Mouse (Mus musculus) thymus, postnatal 4 days (tissue): Measurements from ENCODE around the gene Nrxn1.
A peak's percentile ranks its signal among the peaks of the same experiment; 100 is the strongest.
"Not testable (repeated sequence)": the region's sequence is repeated elsewhere in the genome, so short reads cannot be mapped to it uniquely, and the experiment has no call there.

ENCODE experiments used
- DNase-seq: peaks from one replicate; pipeline ENCODE4 v3.0.0; 2021

Gene Nrxn1

GRCm38 (mm10) chr17:90244339-90244738, 848.5 kb downstream of the Nrxn1 start:
- DNase-seq, result no peak

DNA sequence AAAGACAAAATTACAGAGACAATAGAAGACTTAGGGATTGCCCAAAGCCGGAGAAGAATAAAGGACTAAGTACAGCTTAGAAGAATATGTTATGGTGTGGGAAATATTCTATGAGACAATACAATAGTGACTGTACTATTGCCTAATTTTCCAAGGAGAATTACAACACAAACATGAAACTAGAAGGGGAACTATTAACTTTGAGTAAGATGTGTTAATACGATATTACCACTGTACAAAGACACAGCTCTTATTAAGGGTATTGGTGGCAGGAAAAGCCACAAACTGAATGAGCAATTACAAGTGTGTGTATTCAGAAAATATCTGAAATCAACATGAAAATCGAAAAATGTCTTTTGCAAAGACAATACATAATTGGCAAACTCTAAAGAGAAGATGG, 853.9 kb downstream of the Nrxn1 start:
- no peak for DNase-seq

GRCm38 (mm10) chr17:90238517-90238916, 854.4 kb downstream of the Nrxn1 start:
- no peak for DNase-seq

- DNase-seq, result not testable (repeated sequence)
Observed at GRCm38 (mm10) chr17:90235674-90236073, 857.2 kb downstream of the Nrxn1 start.

DNA sequence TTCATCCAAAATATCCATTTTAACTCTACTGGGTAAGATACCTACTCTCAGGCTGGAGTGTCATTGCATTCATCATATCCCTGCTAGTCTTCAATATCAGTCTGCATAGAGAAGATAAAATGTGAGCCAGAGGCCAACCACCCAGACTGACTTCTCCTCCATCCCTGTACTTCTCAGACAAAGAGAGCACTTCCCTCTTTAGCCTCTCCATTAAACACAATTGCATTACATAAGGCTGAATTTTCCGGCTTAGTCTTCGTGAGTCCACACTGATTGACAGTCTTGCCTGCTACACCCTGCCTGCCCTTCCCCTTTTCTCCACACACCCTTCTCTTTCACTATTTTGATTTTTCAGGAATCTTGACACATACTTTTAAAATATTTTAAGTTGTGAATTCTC, 858.1 kb downstream of the Nrxn1 start:
- no peak for DNase-seq

DNA sequence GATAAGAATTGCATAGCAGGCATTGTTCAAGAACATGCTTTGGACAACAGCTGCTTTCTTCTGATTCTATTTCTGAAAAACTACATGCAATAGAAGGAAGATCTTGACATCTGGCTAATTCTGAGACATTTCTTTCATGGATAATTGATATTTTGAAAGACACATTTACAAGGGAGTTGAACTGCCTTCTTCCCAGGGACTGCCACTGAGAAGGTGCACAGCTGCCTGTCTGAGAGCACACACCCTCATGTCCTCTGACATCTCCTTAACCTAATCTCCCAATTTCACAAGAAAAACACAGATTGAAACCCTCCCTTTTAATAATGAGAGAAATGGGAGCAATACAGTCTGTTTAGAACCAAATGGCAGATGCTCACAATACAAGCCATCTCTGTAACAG, 884.3 kb downstream of the Nrxn1 start:
- no peak for DNase-seq

- DNase-seq, result no peak
Observed at GRCm38 (mm10) chr17:90207617-90208016, 885.3 kb downstream of the Nrxn1 start.

GRCm38 (mm10) chr17:90203993-90204392, 888.9 kb downstream of the Nrxn1 start:
- no peak for DNase-seq

GRCm38 (mm10) chr17:90202785-90203184, 890.1 kb downstream of the Nrxn1 start:
- DNase-seq, result no peak

- no peak for DNase-seq
Observed at GRCm38 (mm10) chr17:90196772-90197171, 896.1 kb downstream of the Nrxn1 start.

DNA sequence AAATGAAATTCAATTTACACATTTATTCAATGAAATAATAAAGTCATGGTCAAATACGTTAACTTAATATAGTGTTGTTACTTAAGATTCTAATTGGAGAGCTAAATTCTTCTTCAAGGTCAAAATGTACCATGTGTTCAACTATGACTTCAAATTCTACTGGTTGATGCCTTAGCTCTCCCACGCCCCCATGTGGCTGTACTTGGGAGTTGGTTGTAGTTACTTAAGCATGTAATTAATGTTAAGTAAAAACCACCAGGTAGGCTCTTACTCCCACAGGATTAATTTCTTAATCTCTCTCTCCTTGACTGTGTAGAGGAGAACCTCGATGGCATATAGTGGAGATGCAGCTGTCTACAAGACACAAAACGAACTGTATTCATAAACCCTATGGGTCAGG, 951.3 kb downstream of the Nrxn1 start:
- DNase-seq, result peak; percentile 9

DNA sequence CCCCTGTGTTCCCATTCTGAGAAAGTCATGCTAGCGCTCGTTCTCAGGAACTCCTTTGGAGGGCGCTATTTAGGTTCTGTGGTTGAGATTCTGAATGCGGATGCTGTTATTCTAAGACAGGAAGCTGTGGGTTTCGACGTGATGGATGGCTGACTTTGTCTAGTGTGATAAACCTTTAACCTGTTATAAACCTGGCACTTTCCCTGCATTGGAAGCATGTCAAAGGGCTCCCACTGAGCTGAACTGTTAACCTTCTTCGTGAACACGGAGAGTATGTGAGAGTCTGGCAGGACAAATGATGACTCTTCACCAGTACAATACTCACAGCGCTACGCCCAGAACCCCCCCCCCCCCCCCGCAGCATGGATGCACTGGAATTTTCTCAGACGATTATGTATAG, 962.0 kb downstream of the Nrxn1 start:
- DNase-seq, result no peak

- no peak for DNase-seq
Observed at GRCm38 (mm10) chr17:90129183-90129582, 963.7 kb downstream of the Nrxn1 start.

DNA sequence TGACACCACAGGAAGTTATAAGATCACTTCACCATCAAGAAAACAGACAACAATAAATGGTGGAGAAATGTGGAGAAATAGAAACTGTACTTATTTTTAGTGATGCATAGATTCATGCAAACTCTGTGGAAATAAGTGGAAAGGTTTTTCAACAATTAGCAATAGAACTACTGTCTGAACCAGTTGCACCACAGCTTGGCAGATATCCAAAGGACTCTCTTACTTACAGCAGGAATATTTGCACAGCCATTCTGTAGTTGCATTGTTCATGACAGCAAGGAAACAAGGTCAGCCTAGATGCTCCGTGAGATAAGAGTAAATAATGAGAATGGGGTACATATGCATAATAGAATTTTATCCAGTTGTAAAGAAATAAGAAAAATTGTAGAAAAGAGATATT, 965.3 kb downstream of the Nrxn1 start:
- no peak for DNase-seq

DNA sequence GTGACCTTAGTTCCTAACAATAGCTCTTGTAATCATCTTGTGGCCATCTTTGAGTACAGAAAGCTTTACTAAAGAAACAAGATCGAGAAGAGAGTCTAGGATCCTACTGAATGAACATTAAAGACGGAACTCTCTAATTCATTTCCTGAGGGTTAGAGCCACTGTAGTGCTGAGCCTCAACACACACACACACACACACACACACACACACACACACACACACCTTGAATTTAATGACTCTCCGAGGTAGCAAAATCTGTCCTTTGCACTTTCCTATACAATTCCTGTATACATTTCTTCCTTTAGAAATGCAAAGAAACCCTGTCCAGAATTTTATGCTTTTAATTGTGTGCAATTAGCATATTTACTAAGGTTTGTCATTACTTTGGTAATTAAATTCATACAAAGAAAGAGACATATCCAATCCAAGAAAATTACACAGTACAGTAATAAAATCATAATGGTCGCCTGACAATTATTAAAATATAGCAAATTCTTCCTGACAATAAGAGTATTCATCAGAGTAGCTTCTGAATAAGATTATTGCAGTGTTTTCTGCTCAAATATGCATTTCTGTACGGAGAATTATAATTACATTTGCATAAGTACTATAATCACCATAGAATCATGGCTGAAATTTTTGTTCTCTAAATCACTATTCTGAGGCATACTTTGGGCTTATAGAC, 969.9 kb downstream of the Nrxn1 start:
- no peak for DNase-seq

DNA sequence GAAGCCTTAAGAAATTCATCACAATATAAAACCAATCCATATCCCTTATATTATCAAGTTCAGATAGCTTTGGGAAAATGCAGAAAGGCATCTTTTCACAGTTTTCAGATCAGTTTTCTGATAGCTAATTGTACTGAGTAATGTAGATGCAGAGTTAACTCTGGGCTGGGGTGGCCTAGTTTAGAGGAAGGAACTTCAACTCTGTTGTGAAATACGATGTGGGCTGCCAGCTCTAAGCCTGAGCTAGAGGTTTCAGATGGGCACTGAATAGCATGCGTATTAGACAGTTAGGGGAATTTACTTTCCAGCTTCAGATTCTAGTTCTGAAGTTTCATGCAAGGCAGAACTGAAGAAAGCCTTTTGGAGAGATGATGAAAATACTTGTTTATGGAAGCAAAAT, 976.6 kb downstream of the Nrxn1 start:
- DNase-seq, result no peak

DNA sequence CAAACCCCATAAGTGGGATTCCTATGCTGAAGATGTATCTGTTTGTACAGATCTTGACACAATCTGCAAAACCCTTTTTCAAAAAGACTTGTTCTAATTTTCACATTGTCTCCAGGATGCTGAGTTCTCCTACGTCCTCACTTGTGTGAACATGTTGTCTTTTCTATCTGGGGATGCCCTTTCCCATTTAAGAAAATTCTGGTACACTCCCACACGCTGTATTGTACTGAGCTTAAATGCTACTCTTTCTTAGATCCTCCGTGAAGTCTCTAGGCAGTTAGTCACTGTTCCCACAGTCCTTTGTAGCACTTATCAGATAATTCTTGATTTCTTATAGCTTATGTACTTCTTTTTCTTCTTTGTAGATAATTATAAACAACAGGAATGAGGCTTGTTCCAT, 997.9 kb downstream of the Nrxn1 start:
- DNase-seq, result no peak

- DNase-seq, result peak; percentile 5
Observed at GRCm38 (mm10) chr17:90088314-90088650, 1004.6 kb downstream of the Nrxn1 start.

- no peak for DNase-seq
Observed at GRCm38 (mm10) chr17:90087616-90088313, 1005.1 kb downstream of the Nrxn1 start.

DNA sequence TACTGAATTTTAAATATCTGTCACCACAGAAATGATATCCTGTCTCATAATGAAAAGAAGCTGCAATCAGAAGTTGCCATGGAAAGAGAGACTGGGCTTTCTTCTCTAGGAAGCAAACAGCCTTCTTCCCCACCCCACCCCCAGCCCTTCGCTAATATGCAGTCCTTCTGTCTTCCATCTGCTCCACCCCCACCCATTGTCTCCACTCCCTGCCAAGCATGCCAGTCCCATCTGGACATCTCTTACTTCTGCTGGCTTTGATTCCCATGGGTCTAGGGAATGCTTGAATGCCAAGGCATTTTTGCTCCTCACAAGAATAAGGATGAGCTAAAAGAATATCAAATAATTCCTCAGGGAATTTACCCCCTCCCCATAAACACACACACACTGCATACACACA, 1006.0 kb downstream of the Nrxn1 start:
- DNase-seq, result no peak

DNA sequence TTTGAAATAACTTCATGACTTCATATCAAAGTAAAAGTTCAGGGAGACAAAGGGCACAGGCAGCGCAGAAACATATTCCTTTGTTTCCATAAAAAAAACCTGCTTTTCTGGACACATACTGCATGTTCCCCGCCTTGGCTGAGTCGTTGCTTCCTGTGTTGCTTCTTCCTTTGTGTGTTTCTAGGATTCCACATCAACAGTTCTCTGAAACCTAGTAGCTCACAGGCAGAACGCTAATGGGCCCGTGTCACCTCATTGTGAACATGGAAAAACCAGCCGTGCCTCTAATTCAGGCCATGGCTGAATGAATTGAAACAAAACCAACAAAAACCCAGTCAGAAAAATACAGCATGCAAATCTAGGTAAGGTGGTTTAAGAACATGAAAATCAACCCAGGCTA, 1013.9 kb downstream of the Nrxn1 start:
- no peak for DNase-seq

DNA sequence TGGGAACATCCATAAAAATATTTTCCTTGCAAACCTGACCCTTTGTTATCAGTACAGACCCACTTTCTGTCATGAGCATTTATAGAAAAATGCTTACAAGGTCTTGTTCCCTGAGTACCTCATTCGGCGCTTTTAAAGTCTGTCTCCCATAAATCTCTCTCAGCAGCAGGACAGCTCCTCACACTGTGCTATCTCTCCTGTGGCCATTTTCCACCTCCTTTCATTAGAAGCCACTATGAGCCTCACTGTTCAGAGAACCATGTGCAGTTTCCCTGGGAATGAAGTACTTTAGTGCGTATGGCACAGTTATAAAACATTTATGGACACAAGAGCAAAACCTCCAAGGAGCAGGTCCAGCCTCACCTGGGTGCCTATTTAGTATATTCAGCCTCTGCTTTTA, 1014.4 kb downstream of the Nrxn1 start:
- DNase-seq, result no peak

DNA sequence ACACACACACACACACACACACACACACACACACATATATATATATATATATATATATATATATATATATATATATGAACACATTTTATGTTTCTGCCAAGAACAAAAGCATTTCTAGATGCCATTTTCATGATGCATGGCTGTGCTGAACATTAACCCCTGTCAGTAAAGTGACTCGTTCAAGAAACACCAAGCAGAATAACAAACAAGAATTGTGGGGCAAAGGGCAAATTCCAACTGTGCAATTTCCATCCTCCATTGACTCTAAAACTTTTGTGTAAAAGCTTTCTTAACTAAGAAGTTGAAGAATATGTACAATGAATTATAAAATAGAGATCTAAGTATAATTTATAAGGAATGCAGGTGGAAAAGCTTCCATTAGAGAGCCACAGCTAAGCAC, 1030.0 kb downstream of the Nrxn1 start:
- no peak for DNase-seq

GRCm38 (mm10) chr17:90060872-90061271, 1032.0 kb downstream of the Nrxn1 start:
- DNase-seq, result no peak

DNA sequence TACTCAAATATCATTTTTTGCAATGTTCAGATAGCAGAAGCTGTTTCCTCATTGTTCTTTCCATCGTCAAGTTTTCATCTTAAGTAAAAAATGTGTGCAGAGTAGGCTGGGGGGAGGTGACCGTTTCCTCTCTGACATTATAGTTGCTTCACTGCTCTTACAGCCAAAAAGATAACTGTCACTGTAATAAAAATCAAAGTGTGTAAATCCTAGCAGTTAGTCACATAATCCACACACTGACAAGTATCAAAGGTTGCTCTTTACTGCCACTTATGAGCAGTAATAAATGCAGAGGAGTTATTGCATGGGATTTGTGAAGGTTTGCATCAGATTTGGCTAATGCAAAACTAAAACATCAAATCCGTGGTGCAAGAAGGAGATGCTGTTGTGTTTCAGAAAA, 1032.7 kb downstream of the Nrxn1 start:
- DNase-seq, result no peak
